Mouse (Mus musculus) forelimb bud, embryonic 11.5 days (tissue): ENCODE results near the gene Slc35f6.
"Not testable (repeated sequence)": the region's sequence is repeated elsewhere in the genome, so short reads cannot be mapped to it uniquely, and the experiment has no call there.

Source experiments
- DNase-seq: peaks from one replicate; pipeline ENCODE4 v3.0.0-alpha.2; 2012; ENCODE audit warnings: low read depth, low spot score

Slc35f6 gene

DNA sequence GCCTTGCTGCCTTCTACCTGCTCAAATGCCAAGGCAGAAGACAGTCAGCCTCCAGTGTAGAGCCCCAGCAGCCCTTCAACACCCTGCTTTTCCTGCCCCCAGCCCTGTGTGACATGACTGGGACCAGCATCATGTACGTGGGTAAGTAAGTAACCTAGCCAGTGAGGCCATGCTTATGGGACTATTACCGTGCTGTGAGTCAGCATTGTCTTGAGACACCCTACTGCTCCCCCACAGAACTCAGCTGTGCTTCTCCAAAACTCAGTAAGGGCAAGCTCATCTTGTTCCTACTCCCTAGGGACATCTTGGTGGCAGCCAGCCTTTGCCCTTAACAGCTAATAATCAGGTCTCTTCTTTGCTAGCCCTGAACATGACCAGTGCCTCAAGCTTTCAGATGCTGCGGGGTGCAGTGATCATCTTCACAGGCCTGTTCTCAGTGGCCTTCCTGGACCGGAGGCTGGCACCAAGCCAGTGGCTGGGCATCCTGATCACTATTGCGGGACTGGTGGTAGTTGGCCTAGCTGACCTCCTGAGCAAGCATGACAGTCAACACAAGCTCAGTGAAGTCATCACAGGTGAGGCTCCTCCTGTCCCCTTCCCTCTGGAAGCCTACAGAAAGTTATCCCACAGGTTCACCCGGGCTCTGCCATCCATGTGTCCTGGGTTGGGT is 7.9 kb downstream of the Slc35f6 start:
- no peak for DNase-seq

DNA sequence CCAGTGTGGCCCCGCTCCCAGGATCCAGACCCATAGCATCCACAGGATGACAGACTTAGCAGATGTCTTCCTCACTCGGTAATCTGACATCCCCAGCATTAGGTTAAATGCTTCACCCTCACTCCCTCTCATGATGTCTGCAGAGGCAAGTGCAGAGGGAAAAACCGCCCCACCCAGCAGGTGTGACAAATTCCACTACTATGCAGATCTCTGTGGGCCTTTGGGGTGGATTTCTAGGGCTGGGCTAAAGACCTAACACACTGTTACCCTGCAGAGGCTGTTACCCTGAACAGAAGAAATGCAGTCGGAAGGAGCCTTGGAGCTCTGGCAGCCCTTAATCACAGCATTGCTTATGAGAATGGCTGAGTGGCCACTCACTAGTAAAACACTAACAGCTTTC is 11.3 kb downstream of the Slc35f6 start:
- DNase-seq: no peak

DNA sequence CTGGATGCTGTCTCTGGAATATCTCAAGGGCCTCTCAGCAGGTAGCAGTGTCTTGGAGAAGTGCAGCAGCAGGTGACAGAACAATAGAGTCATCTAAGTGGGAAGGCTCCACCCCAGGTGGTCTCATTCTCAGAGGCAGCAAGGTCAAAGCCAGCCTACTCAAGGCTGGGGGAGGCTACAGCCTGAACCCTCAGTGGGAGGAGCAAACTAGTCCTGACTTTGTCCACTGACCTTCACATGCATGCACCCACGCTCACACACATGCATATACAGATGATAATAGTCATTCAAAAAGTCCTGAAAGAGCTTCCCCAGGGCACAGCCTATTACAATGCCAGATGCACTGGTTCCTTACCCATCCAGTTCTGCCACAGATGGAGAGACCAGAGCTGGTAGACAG is 12.5 kb downstream of the Slc35f6 start:
- DNase-seq: no peak

DNA sequence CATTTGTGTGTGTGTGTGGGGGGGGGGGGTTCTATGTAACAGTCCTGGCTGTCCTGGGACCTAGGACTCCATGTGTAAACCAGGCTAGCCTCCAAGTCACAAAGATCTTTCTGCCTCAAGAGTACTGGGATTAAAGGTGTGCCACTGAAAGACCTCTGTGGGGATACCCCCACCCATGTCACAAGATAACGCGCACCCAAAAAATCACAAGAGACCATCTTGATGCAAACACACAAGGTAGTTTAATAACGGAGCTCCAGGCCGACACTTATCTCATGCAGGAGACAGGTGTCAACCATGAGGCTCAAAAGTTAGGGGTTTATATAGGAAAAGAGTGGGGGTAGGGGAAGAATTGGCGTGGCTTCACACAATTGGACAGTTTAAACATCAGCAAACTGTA is 13.1 kb downstream of the Slc35f6 start:
- DNase-seq: no peak

DNA sequence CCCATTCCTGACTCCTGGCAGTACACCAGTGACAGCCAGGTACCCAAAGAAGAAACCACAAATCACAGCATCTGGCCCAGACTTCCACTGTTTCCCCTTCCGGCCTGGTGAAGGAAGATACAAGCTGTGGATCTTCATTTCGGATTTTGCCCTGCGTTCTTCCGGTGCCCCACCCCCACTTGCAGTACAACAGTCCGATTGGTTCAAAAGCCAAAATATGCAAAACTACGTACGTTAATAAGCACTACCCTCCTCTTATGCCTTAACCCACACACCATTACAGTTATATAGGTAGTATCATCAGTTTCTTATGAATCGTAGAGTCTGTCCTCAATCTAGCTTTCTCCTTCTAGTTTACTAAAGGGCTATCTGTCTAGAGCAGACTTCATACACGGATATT is 17.6 kb downstream of the Slc35f6 start:
- no peak for DNase-seq

DNA sequence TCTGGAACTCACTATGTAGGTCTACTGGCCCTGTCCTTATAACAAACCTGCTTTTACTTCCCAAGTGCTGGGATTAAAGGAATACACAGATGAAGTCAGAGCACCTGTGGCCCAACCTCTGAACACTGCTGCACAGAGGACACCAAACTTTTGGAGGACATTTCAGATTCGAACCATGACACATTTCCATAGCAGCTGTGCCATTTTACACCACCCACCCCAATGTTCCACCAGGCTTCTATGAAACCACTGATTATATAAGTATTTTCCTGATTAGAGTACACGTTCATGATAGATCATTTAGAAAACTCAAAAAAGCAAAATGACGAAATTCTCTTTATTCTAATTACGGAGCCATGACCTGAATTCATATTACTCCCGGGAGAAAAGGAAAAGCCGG is 18.2 kb downstream of the Slc35f6 start:
- DNase-seq: no peak

DNA sequence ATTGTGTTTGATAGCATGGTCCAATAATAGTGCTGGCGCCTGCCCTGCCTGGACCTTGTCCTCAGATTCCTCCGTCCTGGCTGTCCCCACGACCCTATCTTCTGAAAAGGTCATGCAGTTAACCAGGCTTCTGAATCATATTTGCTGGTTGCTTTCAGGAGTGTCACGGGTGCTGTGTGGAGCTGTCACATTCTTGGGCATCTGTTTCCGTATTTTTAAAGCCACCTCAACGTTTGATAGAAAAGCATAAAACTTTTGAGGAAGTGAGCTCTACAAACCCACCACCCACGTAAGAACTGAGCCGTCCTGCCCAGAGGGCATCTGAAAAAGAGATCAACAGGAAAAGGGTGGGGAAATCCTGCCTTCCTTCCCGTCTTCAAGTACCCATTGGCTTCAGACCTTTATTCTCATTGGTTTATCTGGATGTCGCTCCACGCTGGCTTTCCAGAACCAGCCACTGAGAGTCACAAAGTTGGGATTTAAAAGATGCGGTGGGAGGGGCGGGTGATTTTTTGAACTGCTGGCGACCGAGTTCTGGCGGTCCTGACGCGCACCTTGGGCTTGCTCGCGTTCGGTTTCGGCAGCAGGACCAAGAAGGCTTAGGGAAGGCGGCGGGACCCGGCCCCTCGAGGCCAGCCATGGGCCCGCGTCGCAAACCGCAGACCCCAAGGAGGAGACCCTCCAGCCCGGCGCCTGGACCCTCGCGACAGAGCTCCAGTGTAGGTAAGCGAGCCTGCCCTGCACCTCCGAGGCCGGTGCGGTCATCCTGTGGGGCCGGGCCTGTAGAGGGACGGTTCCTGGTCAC is 18.9 kb downstream of the Slc35f6 start, which contains the start of gene Cenpa:
TSS of gene Cenpa (plus strand) at position 387 of the 805 bp plus-strand sequence.
- peak; percentile 96 for DNase-seq

DNA sequence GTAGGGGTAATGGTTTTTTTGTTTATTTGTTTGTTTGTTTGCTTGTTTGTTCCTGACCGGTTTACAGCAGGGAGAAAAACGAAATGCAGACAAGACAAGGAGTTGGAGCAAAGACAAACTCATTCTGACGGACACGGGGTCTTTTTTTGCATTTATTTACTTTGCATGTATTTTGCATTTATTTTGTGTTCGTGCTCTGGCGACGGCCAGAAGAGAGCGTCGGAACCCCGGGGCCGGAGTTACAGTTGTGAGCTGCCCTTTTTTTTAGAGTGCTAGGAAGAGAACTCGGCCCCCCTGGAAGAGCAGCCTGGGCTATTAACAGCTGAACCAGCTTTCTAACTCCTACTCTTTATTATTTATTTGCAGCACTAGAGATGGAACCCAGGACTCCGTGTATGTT is 19.5 kb downstream of the Slc35f6 start:
- DNase-seq: no peak

DNA sequence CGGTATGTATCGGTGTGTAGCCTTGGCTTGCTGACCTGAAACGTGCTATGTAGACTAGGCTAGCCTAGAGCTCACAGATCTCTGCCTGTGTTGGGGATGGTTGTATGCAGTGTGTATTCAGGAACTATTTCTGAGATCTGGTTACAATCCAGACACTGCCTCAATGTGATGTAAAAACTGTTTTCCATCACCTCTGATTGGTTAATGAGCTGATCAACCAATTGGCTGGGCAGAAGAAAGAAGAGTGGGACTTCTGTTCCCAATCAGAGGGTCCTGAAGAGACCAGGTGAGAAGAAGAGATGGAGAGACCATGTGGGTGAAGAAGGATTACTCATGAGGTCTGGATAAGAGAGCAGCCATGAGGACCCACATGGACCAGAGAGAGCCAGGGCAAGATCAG is 20.0 kb downstream of the Slc35f6 start:
- no peak for DNase-seq

DNA sequence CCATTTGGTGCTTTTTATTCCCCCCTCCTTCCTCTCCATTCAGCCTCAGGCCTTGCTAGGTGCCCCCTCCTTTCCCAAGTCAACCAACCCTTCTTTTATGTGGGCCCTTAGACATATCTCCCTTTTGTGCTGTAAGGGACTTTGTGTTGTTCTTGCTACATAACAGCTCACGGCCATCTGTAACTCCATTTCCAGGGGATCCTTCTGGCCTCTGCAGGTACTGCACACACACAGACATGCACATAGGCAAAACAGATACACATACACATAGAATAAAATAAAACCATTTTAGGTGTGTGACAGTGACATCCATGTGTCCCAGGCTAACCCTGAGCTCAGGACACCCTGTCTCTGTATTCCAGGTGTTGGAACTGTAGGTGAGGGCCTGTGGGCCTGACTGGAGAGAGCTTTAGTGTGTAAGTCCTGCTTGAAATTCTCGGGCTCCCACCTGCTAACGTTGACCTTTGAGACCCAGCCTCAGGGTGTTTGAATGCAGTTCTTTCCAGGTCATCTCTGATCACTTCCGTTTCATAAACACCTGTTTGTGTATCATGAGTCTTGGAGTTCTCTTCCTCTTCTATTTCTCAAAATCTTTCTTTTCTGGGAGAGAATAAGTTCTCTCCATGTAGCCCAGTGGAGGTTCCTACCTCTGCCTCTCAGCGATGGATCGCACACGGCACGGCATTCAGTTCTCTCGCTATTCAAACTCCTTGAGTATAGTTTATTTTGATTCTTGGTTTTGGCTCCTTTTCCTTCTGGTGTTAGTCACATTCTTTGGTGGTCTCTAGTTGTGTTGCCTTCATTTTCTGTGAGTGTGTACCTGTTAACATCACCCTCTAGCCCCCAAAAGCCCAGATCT is 21.1 kb downstream of the Slc35f6 start:
- DNase-seq: no peak

DNA sequence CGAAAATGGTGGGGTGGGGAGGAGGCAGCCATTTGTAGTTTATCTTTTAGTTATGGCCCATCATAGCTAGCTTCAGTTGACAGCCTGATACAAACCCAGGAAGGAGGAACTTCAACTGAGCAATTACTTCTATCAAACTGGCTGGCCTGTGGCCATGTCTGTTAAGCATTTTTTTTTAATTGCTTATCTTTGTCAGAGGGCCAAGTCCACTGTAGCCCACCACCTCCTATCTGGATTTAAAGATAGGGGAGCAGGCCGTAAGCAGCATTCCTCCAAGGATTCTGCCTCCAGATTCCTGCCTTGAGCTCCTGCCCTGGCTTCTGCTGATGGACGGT is 21.7 kb downstream of the Slc35f6 start:
- no peak for DNase-seq

DNA sequence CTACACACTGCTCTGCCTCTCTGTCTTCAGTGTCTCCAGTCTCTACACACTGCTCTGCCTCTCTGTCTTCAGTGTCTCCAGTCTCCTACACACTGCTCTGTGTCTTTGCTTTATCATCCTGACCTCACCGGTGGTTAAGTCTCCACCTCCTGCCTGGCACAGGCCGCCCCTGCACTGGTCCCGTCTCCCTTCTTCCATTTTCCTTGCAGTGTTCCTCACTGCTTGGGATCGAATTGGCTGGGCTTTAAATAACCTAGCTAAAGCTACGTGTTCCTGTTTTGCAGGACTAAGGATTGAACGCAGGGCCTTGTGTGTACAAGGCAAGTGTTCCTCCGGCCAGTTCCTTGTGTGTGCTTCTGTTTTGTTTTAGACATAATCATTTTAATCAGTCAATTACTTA is 22.4 kb downstream of the Slc35f6 start:
- DNase-seq: no peak

DNA sequence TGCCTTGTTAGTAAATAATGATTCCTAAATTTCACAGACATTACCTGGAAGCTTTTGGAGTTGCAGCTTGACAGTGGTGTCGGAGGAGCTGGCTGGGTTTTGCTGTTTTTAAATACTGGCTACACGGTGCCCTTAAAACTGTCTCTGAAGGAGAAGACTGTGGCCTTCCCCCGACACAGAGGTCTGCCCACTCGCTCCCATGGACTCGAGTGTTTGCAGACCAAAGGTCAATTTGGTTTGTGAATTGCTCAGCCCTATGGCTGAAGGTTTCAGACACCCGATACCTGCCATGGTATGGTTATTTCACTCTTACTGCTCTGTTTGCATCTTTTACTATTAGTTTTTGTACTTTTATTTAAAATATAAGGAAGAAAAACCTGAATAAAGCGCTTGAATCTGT is 26.3 kb downstream of the Slc35f6 start:
- no peak for DNase-seq

DNA sequence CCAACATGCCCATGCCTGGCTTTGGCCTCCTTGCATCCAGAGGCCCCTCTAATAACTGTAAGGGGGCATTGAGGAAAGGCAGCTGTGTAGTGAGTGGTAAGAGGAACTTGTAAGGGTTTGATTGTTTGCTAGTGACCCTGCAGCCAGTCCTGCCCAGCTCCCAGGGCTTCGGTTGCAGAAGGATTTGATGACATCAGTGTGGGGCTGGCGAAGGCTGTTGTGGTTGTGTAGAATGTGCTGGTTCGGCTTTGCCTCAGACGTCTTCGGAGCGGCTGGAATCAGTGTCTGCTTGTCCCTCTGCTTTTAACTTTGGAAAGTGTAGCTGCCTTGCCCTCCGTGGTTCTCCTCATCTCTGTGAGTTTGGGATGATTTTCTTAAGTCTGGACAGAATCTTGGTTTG is 29.1 kb downstream of the Slc35f6 start:
- DNase-seq: no peak

DNA sequence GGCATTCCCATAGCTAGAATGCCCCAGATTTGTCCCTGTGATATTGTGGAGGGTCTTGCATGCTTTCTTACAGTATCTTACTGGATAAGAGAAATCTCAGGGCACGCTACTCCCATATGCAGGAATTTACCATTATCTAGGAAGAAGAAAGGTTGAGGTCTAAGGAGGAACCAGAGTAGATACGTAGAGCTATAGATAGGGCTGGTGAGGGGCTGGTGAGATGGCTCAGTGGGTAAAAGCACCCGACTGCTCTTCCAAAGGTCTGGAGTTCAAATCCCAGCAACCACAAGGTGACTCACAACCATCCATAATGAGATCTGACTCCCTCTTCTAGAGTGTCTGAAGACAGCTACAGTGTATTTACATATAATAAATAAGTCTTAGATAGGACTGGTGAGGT is 30.3 kb downstream of the Slc35f6 start:
- not testable (repeated sequence) for DNase-seq

DNA sequence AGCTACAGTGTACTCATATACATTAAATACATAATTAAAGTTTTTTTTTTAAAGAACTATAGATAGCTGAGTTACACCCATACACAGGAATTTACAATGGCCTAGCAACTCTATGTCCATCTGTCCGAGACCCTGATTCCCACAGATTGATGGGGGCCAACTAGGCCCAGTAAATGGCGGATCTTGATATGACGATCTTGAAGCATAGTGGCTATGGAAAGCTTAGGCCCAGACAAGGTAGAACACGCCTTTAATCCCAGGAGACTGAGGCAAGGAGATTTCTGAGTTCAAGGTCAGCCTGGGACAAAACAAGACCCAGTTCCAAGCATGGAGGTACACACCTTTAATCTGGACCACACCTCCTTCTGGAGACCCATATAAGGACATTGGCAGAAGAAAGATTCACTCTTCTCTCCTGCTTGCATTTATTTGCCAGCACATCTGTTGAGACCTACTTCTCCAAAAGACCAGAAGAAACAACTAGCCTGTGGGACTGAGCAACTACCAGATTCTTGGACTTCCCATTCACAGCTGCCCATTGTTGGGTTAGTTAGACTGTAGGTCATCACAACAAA is 31.1 kb downstream of the Slc35f6 start:
- no peak for DNase-seq

DNA sequence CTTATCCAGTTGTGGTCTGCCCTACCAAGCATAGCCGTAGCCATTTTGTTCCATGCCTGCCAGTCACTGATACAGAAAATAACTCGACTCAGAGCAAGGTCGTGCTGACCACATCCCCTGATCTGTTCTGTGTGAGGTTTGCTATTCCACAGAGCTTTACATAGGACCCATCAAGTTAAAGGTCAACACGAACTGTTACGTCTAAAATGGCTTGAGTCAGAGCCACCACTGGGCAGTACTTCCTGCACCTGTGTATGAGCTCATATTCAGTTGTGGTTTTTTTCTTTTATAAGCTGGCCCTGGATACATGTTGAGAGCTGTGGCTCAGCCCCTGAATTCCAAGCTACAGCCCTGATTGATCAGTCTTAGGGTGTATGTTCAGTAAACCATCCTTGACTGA is 31.9 kb downstream of the Slc35f6 start:
- DNase-seq: no peak

DNA sequence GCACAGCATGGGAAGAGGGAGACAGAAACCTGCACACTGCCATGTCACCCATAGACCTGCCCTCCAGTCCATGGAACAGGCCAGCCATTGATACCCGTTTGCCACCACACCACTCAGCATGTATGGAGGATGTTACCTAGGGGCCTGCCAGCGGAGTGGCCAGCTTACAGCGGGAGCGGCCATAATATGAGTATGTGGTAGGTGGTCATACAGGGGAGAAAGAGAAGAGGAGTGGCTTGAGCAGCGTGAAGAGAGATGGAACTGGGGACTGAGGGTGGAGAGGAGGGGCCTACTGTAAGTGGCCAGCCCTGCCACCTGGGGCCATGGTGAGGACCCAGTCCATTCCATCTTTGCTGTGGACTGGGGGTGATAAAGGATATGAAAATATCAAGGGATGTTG is 34.2 kb downstream of the Slc35f6 start:
- no peak for DNase-seq

DNA sequence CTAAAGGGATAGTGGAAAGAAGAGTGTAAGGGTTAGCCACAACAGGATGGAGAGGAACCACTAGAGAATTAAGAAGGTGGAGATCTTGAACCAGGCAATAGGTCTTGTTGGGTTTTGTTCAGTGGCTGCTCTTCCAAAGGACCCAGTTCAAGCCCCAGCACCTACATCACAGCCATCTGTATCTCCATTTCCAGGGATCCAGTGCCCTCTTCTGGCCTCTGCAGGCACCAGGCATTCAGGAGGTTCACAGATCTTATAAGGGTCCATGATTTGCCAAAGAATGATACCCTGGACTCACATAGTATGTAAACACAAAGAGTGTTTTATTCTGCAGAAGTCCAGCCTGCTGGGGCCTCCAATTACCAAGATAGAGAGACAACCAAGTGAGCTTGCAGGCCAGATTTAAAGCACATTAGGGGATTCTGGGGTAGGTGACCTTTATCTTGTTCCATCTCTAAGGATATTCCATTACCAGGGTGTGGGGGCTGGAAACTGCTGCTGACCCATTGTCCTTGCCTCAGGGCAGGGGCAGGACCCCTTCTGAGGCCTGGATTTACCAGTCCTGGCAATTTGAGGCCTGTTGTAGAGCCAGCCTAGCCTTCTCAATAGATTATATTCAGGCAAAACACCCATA is 35.4 kb downstream of the Slc35f6 start:
- DNase-seq: no peak

DNA sequence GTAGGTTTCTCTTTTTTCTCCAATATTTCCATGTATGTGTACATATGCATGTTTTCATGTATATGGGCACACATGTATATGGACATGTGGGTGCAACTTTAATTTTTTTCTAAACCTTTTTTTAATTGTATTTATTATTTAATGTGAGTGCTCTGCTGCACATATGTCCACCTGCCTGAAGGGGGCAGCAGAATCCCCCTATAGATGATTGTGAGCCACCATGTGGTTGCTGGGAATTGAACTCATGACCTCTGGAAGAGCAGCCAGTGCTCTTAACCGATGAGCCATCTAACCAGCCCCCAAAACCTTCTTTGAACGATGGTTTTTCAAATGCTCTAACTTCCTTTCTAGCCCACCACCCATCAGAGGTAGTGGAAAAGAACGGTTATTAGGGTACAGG is 36.3 kb downstream of the Slc35f6 start:
- DNase-seq: no peak

DNA sequence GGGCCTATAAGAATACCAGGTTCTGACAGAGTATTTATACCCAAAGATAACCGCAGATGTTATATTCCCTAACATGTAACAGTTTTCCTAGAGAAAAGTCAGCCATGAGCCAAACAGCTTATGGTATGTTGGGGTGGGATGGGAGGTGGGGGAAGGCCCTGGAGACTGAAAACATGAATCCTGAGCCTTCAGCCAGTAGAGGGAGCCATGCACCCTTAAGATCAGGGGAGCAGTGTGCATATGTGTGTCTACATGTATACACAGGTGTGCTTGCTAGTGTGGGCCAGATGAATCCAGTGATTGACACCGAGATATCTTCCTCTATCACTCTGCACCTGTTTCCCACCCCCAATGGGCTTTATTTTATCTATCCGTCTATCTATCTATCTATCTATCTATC is 39.0 kb downstream of the Slc35f6 start:
- DNase-seq: no peak
